Mouse (Mus musculus) heart, adult 11 months (tissue): ENCODE measurements around the gene Ptprm.
A peak's percentile ranks its signal among the peaks of the same experiment; 100 is the strongest.

Experiments
- DNase-seq: peaks from one replicate; pipeline ENCODE4 v3.0.0; 2022

Gene Ptprm

DNA sequence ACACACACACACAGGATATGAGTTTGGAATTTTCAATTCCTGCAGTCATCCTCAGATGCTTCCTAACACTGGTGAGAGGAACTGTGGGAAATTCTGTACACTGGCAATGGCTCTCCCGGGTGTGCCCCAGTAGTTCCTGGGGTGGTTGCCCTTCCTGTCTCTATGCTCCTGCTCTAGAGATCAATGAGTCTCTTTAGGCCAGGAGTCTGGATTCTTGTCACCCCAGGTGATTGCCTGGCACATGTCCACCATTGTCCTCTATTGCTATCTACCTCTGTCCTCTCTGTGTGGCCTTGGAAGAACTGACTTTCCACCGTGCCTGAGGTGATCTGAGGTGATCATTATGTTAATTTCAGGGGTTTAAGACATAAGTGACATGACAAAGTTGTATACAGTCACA lies 10.8 kb downstream of the Ptprm start:
- DNase-seq, result peak; percentile 94

DNA sequence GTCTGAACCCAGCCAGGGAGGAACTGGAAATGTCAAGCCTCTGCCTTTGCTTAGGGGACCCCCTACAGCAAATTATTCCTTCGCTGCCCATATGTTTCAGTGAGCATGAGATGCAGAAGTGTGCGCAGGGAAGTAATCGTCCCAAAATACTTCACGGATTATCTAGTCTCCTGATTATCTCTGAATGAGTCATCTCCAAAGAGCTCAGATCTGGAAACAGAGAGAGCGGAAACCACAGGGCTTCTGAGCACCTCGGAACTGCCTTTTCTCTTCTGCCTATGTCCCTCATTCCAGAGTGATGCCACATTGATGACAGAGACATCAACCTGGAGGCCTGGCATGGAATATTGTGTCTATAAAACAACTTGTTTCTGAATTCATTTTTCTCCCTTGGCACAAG lies 11.3 kb downstream of the Ptprm start:
- DNase-seq, result peak; percentile 71

DNA sequence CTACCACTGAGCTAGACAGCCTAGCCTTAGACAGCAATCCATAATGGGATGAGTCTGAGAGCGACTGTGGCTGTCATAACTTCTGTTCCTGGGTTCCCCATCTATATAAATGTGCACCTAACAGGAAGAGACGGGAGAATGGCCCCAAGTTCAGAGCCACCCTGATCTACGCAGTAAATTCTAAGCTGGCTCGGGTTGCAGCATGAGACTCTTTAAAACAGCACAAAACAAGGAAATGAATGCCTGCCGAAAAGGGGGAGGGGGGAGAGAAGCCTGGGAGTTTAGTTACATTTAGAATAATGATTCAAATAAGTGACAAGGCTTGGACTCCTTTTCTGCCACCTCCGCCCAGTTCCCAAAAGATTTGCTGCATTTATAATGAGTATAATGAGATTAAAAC lies 13.9 kb downstream of the Ptprm start:
- DNase-seq, result peak; percentile 86

DNA sequence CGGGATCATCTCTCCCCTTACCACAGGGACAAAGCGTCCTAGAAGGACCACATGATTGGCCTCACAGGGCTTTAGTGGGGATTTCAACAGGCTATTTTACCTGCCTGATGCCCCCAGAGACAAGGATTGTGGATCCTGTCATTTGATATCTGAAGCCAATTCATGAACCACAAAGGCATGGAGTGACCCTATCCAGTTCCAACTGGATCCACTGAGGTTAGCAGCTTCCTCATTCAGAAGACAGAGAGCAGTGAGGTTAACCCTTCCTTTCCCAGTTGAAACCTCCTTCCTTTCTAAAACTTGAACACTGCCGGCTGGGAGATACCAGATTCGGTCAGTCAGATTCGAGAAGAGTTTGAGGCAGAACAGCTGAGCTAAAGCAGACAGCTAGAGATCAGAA lies 14.7 kb downstream of the Ptprm start:
- peak; percentile 85 for DNase-seq

DNA sequence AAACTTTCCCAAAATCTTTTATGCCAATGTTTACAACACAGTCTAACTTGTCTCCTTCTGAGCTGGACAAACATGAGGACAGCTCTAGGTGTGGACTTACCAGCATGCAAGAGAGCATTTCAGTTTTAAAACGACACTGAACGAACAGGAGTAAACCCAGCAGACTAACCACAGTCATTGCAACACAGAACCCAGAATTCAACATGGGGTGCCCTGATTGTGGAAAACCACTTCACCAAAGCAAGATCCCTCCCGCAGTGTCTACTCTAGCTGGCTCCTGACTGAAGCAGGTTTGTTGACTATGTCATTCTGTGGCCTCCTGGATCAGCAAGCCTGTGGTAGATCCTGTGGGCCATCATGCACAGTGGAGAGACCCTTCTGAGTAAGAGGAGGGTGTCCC lies 19.9 kb downstream of the Ptprm start:
- no peak for DNase-seq

DNA sequence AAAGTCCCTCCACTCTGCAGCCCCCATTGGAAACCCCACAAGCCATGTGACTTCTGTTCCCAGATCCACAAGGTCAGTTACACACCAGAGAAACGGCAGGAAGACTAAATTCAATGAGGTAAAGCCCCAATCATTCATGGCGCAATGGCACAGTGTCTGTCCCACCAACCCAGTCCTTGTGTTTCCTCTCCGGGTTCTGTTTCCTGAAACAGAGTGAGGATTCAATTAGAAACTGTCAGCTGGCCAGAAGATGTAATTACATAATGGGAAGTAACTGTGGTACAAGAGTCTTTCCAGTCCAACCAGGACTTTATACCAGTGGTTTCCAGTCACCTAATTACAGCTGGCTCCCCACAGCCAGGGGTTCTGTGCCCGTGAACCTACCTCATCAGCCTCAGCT lies 24.8 kb downstream of the Ptprm start:
- peak; percentile 93 for DNase-seq

DNA sequence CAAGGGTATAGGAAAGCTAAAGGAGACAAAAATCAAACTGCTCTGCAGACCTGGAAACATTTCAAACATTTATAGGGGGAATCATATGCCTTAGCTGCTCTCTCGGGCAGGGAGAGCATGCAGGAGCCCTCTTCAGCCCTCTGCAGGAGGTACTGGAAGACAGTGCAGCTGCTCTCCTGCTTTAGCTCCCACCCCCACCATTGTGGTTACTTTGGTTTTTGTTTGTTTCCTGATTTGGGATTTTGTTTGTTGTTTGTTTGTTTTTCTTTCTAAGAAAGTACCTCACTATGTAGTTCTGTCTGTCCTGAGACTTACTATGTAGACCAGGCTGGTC lies 29.8 kb downstream of the Ptprm start:
- peak; percentile 25 for DNase-seq

DNA sequence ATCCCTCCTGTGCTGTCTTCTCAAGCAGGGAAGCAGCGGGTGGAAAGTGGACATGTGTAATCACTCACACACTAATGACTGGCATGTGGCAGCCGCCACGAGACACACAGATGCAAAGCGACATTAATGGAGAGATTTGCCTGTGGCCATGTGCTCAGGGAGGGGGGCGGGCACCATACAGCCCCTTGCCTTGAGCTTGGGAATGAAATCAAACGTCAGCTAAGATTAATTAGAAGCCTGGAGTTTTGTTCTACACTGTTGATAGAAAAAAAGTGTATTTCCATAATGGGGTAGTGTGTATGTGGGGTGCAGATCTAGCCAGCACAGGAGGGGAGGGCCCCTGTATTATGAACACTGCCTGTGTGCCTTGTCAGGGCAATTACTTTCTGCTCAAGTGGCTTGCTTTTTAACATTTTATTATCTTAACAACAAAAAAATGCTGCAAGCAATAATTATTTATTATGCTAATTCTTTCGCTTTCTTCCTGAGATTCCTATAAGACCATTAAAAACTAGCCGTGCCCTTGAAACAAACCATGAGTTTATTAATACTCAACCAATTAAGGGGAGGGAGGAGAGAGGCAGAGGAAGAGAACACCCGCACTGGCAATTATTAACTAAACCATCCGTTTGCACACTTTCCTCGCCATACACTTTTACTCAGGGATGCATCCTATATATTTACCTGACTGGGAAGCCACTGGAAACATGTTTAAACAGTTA lies 30.3 kb downstream of the Ptprm start:
- DNase-seq, result peak; percentile 68

DNA sequence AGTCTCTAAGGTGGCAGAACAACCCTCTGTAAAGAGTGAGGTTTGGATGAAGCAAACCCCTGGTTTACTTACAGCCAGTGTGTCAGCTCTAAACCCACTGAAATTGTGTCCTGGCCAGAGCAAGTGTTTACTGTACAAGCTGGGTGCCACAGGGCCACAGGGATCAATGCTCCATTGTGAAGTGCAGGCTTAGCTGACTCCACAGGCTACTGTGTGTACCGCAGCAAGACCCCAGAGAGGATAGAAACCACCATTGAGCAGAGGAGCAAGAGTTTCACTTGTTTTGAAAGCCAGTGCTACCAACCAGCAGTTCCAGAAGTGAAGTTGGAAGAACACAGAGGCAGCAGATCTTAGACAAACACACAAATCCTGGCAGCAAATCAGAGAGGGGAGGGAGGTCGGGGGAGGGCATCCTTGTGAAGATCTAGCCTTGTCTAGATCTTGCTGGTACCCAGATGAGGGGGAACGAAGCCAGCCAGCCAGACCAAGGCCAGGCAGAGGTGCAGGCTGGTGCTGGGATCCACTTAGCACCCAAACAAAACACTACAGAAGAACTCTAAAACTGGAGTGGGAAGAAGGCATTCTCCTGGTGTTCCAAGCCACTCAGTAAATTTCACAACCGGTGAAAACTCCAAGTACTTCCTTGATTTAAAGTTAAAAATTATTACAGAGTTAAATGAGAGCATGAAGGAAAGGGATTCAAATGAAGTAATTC lies 39.6 kb downstream of the Ptprm start:
- peak; percentile 86 for DNase-seq

DNA sequence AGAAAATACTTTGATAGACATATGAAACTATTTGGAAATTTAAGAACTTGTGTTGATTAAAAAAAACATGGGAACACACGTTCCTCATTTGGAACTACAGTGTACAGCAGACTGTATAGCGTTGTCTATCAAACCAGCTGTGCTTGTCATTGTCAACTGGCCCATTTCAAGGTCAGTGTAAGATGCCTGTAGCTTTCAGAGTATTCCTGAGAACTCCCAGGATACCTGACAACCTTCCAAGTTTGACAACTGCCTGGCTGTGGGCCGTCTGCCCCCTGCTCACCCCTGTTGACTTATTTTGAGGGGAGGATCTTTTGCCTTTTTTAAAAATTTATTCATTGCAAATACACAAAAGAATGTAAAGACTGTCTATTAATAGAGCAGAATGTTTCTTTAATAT lies 45.8 kb downstream of the Ptprm start:
- peak; percentile 71 for DNase-seq

DNA sequence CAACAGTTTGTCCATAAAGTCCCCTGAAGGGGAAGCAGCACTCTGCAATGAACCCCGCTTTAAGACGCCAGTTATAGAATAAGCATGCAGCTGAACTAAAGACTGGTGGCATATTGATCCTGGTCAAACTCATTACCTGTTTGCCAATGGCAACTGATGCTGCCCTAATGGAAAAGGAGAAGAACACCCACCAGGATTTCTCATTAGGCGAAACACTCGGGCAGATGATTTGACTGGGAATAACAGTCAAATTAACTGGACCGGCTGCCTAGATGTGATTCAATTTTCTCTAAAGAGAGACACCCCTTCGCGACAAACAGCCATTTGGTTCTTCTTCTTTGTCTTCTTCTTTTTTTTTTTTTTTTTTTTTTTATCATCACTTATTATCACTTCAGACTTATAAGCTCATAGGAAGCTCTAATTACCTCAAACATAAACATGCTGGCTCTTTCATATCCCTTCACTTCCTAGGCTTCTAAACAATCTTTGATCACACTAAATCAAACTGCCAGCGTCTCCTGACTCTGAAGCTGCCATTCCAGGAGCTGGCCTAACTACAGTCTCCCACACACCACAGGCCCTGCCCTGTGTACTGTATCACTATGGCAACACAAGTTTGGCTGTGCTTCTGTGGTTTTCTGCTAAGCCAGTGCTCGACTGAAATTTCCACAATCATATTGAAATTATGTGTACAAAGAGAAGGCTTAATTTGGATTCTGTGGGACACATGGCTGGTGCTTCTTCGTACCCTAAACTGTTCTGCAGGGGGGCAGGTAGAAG lies 48.0 kb downstream of the Ptprm start:
- peak; percentile 72 for DNase-seq

DNA sequence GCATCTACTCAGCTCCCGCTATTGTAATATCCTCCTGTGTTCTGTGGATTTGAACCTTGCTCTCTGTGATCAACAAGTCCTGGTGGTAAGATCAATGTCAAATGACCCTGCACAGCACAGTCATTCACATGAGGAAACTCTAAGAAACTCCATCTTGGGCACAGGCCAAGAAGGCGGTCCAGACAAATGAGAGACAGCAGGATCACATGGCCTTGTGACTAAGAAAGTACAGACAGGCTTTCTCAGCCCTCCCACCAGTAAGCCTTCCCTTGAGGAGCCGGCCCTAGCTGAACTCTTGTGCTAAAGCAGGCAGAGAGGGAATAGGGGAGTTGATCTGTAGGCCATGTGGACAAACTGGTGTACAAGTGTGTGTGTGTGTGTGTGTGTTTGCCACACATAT lies 49.4 kb downstream of the Ptprm start:
- DNase-seq, result peak; percentile 96

DNA sequence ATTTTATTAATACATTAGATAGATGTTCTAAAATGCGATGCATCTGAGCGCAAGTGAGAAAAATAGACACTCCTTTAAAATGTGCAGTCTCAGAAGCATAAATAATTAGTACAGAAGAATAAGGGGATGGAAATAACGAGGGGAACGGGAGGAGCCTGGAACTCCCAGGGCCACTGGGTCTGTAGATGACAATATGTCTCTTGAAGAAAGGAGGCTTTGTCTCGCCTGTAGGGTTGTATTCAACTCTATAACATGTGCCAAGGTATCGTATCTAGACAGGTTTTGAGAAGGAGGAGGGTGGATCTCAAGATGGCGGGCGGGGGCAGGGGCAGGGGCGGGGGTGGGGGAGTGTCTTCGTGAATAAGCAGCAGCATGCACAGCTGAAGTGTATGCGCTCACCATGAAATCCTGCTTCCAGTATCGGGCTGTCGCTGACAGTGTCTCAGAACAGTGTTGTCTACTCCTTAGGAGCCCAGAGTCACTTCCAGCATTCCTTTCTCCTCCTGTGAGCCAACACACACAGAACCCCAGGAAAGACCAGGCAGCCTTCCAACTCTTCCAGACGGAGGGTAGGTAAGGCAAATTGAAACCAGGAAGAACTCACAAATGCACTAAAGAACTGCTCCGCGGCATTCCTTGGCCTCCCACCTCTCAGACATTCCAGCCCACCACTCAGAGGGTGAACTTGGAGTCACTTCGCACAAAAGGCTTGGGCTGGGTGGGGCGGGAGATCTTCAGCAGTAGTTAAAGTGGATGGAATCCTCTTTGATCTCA lies 50.7 kb downstream of the Ptprm start:
- DNase-seq, result peak; percentile 95

DNA sequence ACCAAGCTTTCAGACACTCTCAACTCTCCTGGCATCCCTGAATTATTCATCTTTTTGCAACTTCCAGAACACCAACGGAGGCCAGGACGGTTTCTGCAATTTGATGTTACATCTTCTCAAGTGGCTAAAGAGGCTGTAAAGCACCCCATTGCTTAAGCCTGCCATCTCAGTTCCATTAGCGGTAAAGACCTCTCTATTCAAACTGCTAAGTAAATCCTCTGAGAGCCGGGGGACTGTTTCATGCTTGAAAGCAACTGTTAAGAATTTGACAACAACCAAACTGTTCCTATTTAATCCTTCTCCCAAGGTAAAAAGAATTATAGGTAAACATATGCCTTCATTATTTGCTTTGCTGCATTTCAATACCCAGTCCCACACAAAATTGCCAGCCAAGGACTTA lies 51.7 kb downstream of the Ptprm start:
- DNase-seq, result no peak

DNA sequence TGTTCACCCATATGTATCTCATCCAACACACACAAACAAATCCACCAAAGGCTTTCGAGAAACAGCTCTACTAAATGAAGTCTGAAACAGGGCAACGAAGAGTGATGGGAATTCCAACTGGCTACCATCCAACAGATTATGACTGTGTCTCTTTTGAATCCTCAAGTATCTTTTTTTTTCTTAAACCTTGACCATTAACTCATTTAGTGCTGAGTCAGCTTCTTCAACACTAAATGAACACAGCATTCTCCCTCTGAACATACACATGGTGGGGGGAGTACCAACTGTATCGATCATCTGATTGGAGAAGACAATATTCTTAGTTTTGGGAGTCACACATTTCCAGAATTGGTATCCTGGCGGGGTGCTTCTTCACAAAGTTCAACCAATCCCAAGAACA lies 52.2 kb downstream of the Ptprm start:
- peak; percentile 17 for DNase-seq

DNA sequence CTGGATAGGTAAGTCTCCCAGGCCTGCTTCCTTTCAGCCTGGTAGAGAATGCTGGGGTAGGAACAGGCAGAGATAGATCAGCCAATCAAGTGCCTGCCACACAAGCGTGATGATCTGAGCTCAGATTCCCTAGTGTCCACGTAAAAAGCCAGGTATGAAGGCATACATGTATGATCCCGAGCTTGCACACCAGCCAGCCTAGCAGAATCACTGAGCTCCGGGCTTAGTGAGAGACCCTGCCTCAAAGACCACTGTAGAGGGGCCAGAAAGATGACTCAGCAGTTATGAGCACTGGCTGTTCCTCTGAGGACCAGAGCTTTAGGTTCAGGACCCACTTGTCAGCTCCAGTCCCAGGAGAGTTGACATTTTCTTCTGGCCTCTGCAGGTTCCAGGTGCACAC lies 52.9 kb downstream of the Ptprm start:
- DNase-seq, result peak; percentile 88

DNA sequence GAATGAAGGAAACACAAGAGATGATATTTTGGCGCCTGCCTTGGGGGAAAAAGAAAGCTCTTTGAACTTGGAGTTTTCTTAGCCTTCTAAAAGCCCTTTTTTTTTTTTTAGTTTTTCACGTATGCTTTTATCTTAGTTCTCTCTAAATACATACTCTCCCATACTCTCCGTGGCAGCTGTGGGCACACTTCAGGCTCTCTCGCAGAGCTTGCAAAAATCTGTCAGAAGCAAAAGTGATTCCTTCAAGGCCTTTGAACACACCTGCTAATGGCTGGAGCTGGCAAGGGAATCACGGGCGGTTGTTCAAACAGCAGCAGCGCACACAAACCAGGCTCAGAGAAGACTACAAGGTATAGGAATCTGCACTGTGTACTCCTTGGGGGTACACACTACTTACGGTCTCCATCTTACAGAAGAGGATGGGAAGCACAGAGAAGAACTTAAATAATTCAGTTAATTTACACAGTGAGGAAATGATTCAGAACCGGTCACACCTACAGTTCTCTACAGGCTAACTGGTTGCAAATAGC lies 55.9 kb downstream of the Ptprm start:
- DNase-seq, result peak; percentile 78

DNA sequence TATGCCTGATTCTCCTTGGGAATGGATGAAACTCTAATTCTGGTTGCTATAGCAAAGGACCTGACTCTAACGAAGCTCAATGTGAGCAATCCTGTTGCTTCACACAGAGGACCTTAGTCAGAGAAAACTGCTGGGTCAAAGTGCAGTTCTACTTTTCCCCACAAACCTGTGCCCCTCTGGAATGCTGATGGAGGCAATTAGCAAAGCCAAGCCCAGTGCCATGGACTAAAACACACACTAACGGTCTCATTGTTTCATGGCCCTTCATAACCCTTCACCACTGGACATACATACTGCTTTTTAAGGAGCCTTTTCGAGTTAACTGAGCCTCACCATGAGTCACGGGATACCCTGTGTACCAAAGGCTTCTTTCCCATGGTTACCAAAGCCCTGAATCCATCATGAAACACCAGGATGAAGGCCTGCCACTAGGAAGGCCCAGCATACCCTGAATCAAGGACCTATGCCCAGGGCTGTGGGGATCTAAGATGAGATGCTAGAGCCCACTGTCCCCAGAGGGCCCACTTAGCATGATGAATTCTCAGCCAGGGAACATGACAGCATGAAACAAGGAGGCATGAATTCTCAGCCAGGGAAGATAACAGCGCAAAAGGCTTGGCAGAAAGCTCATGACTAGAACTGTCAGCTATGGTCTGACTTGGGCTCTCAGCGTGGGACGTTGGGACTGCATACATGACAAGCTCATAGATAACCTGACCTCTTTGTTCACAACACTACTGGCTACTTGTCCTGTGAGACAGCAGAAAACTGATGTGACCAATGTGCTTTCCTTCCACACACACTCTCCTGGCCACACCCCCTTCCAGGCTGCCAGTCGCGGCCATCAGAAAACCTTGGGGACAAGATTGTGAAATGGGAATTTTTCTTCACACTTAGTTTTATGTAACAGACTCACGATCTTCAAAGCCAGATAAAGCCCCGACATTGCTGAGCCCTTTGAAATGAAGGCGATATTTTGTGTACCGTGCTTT lies 57.4 kb downstream of the Ptprm start:
- DNase-seq, result peak; percentile 95

DNA sequence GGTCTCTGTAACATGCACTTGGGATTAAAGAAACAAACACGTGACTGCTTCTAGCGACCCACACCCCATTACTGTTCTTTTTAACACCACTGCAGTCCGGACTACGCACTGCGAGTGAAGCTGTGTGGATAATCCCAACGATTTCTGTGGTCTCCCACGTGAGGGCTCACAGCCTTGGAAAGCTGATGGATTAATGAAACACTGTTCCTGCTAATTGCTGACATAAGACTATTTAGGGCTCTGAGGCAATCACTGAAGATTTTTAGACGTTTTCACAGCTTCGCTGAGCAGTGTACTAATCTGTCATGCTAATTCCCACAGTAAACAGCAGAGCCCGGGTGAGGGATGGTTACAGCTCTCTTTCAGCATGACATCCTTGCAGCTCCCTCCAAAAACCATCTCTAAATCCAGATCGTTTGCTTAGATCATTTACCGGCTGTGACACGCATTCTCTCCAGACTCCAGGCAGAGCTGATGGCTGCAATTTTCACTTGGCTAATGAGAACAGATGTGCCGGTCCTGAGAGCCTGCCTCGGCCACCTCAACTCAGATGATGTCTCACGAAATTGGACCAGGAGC lies 63.5 kb downstream of the Ptprm start:
- DNase-seq, result peak; percentile 85

DNA sequence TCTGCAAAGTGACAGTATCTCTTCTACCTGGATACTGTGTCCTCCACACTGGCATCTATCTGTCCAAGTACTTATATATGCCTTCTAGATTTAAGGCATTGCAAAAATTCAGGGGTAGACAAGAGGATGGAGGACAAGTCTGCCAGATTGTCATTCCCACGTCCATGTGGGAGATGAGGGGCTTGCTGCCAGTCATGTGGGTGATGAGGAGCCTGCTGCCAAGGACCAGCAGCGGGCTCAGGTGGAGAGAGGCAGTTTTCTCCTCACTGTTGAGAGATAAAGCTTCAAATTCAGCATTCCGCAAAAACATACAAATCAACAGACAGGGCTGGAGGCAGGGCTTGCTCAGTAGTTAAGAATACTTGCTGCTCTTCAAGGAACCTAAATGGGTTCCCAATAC lies 66.8 kb downstream of the Ptprm start:
- DNase-seq, result peak; percentile 43

DNA sequence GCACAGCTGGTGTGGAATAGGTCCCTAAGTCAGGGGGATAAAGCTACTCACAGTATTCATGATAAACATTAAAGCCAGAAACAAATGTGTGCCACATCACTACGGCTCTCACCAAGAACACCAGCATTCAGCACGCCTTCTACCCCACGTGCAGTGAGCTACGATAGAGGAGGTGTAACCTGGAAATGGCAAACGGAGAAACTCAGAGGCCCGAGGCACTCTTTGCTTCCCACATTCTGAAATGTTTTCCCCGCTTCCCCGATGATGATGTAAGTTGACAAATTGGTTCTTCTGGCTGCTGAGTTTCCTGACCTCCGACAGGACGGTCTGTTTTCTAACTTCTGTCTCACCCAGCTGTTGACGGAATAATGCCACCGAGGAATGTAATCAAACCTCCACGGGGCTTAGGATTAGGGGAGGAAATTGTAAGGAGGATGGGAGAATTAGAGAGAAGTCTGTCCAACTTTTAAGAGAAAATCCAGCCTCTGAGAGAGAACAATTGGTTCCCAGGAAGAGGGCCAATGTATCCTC lies 72.6 kb downstream of the Ptprm start:
- DNase-seq, result peak; percentile 91
